Mouse (Mus musculus) lung, embryonic 15.5 days (tissue): ENCODE data around the gene Cldn3. TPM values are rescaled to one million over a fixed set of nuclear protein-coding genes. Genes with fewer than 3 reads are reported as not detected.

Experiments
- ATAC-seq: fragments of 200-750 bp; cut with Nextera tagmentation; 2 replicates; pipeline ENCODE4 v1.8.0; 2017; ENCODE audit warnings: moderate number of reproducible peaks, borderline replicate concordance; ENCODE audit not compliant: low FRiP score, low TSS enrichment; ENCODE audit errors: extremely low read depth
- H3K27ac ChIP-seq: fragments of 300-500 bp; sonication (generic); 2 replicates; pipeline ENCODE4 v1.5.1; 2015; ENCODE audit warnings: moderate library complexity, mild to moderate bottlenecking, inconsistent platforms
- H3K27me3 ChIP-seq: fragments of 300-500 bp; sonication (generic); 2 replicates; pipeline ENCODE4 v1.6.1; 2015; ENCODE audit warnings: inconsistent platforms
- H3K36me3 ChIP-seq: fragments of 300-500 bp; sonication (generic); 2 replicates; pipeline ENCODE4 v1.6.1; 2015; ENCODE audit warnings: inconsistent platforms
- H3K4me1 ChIP-seq: fragments of 300-500 bp; sonication (generic); 2 replicates; pipeline ENCODE4 v1.6.1; 2015; ENCODE audit warnings: inconsistent platforms
- H3K4me2 ChIP-seq: fragments of 300-500 bp; sonication (generic); 2 replicates; pipeline ENCODE4 v1.6.1; 2015; ENCODE audit warnings: inconsistent platforms, mild to moderate bottlenecking, moderate library complexity
- H3K4me3 ChIP-seq: fragments of 300-500 bp; sonication (generic); 2 replicates; pipeline ENCODE4 v1.5.1; 2015; ENCODE audit warnings: mild to moderate bottlenecking, inconsistent platforms
- H3K9ac ChIP-seq: fragments of 300-500 bp; sonication (generic); 2 replicates; pipeline ENCODE4 v1.6.1; 2015; ENCODE audit warnings: inconsistent platforms
- H3K9me3 ChIP-seq: fragments of 300-500 bp; sonication (generic); 2 replicates; pipeline ENCODE4 v1.6.1; 2016; ENCODE audit warnings: inconsistent platforms
- WGBS: fragments of 180-500 bp; shearing (Covaris S2); methylation state at CpG from one replicate; pipeline ENCODE4 v1.1.7; 2015; 5-methylcytosine and 5-hydroxymethylcytosine counted together
- polyA plus RNA-seq: library from polyadenylated mRNA; unstranded; fragments of >200 nt; fragmentation: Nextera tagmentation; extraction: Ambion mirVana; gene quantifications from 2 replicates; pipeline ENCODE4 v1.2.1, GENCODE M21; 2015

Cldn3 gene
- polyA plus RNA-seq, 1 experiment from 2014 or later: 259 TPM

GRCm38 (mm10) chr5:135009590-135010319, 23.7 kb downstream of the Cldn3 start:
- Histone ChIP-seq H3K9me3 (no peaks in the 10 kb centered on the region), H3K27me3 (no peaks in the 10 kb centered on the region), H3K36me3 (no peaks in the 10 kb centered on the region), H3K27ac (peak overlapping the region; percentile 98), H3K4me3 (peak overlapping the region; percentile 63), H3K9ac (peak overlapping the region; percentile 57), H3K4me2 (peak overlapping the region; percentile 73), H3K4me1 (peaks cover 37% of the 10 kb centered on the region)
- ATAC-seq: peak; percentile 75
- under 1% methylated on average over 37 of the region's 37 CpGs for whole genome bisulfite sequencing

- Histone ChIP-seq H3K4me1 (peaks cover 39% of the 10 kb centered on the region), H3K4me3 (peak overlapping the region; percentile 63), H3K27me3 (no peaks in the 10 kb centered on the region), H3K9ac (peak overlapping the region; percentile 57; the same call in 1 of the 2 replicates), H3K9me3 (no peaks in the 10 kb centered on the region), H3K4me2 (peak overlapping the region; percentile 73), H3K36me3 (no peaks in the 10 kb centered on the region), H3K27ac (peak overlapping the region; percentile 98)
- ATAC-seq: no peak
- WGBS: 44% methylated on average over 7 of the region's 7 CpGs
Observed at GRCm38 (mm10) chr5:135010320-135010709, 24.3 kb downstream of the Cldn3 start.

- Histone ChIP-seq H3K4me1 (peaks cover 45% of the 10 kb centered on the region), H3K36me3 (no peaks in the 10 kb centered on the region), H3K27ac (peak overlapping the region; percentile 98; the same call in 1 of the 2 replicates), H3K27me3 (no peaks in the 10 kb centered on the region), H3K9me3 (no peaks in the 10 kb centered on the region), H3K9ac (no peak overlapping the region), H3K4me3 (peak overlapping the region; percentile 63; the same call in 1 of the 2 replicates), H3K4me2 (peak overlapping the region; percentile 73; the same call in 1 of the 2 replicates)
- no peak for ATAC-seq
- WGBS: 79% methylated on average over 25 of the region's 25 CpGs
Observed at GRCm38 (mm10) chr5:135010841-135011743, 25.1 kb downstream of the Cldn3 start.

- Histone ChIP-seq H3K27ac (peak overlapping the region; percentile 61), H3K4me2 (peak overlapping the region; percentile 45), H3K4me3 (peak overlapping the region; percentile 24), H3K27me3 (no peaks in the 10 kb centered on the region), H3K9me3 (no peaks in the 10 kb centered on the region), H3K36me3 (no peaks in the 10 kb centered on the region), H3K4me1 (peaks cover 45% of the 10 kb centered on the region), H3K9ac (peak overlapping the region; percentile 22; the same call in 1 of the 2 replicates)
- no peak for ATAC-seq
- WGBS: 34% methylated on average over 26 of the region's 26 CpGs
Observed at GRCm38 (mm10) chr5:135011809-135012613, 26.0 kb downstream of the Cldn3 start.

GRCm38 (mm10) chr5:135012671-135013441, 26.8 kb downstream of the Cldn3 start:
- Histone ChIP-seq H3K9ac (peak overlapping the region; percentile 22; the same call in 1 of the 2 replicates), H3K36me3 (no peaks in the 10 kb centered on the region), H3K4me3 (peak overlapping the region; percentile 24)

GRCm38 (mm10) chr5:135015497-135015896, 29.5 kb downstream of the Cldn3 start:
- no peak overlapping the region for H3K4me3 ChIP-seq
- H3K9me3 ChIP-seq: no peaks in the 10 kb centered on the region
- ATAC-seq: no peak
- no peak overlapping the region for H3K27ac ChIP-seq
- no peak overlapping the region for H3K4me2 ChIP-seq
- 12% methylated on average over 7 of the region's 7 CpGs for WGBS
- H3K27me3 ChIP-seq: no peaks in the 10 kb centered on the region
- no peak overlapping the region for H3K9ac ChIP-seq
- no peaks in the 10 kb centered on the region for H3K36me3 ChIP-seq
- peaks cover 35% of the 10 kb centered on the region for H3K4me1 ChIP-seq

More at GRCm38 (mm10) chr5:135012671-135013441, 26.8 kb downstream of the Cldn3 start:
- Histone ChIP-seq H3K4me1 (peaks cover 44% of the 10 kb centered on the region), H3K27ac (peak overlapping the region; percentile 39; the same call in 1 of the 2 replicates), H3K9me3 (no peaks in the 10 kb centered on the region), H3K4me2 (peak overlapping the region; percentile 45), H3K27me3 (no peaks in the 10 kb centered on the region)
- ATAC-seq: no peak
- WGBS: 7% methylated on average over 16 of the region's 16 CpGs

- H3K27ac ChIP-seq: no peak overlapping the region
- H3K4me2 ChIP-seq: no peak overlapping the region
- H3K27me3 ChIP-seq: no peaks in the 10 kb centered on the region
- H3K4me3 ChIP-seq: no peak overlapping the region
- 40% methylated on average over 4 of the region's 4 CpGs for WGBS
- no peaks in the 10 kb centered on the region for H3K9me3 ChIP-seq
- no peaks in the 10 kb centered on the region for H3K36me3 ChIP-seq
- H3K9ac ChIP-seq: no peak overlapping the region
- no peak for ATAC-seq
- H3K4me1 ChIP-seq: peaks cover 31% of the 10 kb centered on the region
Observed at GRCm38 (mm10) chr5:135016224-135016759, 30.3 kb downstream of the Cldn3 start.

GRCm38 (mm10) chr5:135021814-135022213, 35.8 kb downstream of the Cldn3 start:
- H3K27ac ChIP-seq: peak overlapping the region; percentile 70
- no peak overlapping the region for H3K9ac ChIP-seq
- no peaks in the 10 kb centered on the region for H3K36me3 ChIP-seq
- H3K9me3 ChIP-seq: no peaks in the 10 kb centered on the region
- peak; percentile 55 for ATAC-seq
- no peak overlapping the region for H3K4me2 ChIP-seq
- no peak overlapping the region for H3K4me3 ChIP-seq
- no peaks in the 10 kb centered on the region for H3K27me3 ChIP-seq
- WGBS: 18% methylated on average over 6 of the region's 6 CpGs
- H3K4me1 ChIP-seq: peaks cover 48% of the 10 kb centered on the region

GRCm38 (mm10) chr5:135023344-135024173, 37.5 kb downstream of the Cldn3 start, which contains the start of gene Stx1a:
Gene Stx1a (plus strand): TSS chr5:135023482.
- Histone ChIP-seq H3K9me3 (no peaks in the 10 kb centered on the region), H3K9ac (peak within 1 kb of the TSS; percentile 75), H3K27ac (peak within 1 kb of the TSS; percentile 70), H3K4me1 (peaks cover 48% of the 10 kb centered on the region), H3K36me3 (no peaks in the 10 kb centered on the region), H3K27me3 (no peaks in the 10 kb centered on the region), H3K4me2 (peak within 1 kb of the TSS; percentile 79), H3K4me3 (peak within 1 kb of the TSS; percentile 66)
- ATAC-seq: peak; percentile 92
- WGBS: under 1% methylated on average over 61 of the region's 61 CpGs
